In genomic region chr14:59009534-59009933, GRCm38 (mm10) we compare ENCODE assay signal across 24 mouse cellular contexts.
DNase-seq lines count a peak whose midpoint lies in the region; ATAC-seq and TF ChIP-seq lines count a peak whose summit lies in the region.
"Had no signal": no experiment of that assay in that cellular context is flagged by ENCODE, and none has a peak within 500 bp of the region (broad histone marks: within the 10 kb centered on the region; RNA-seq: fewer than 3 reads in every experiment).

No protein-coding gene starts in this region.

- H3K36me3 ChIP-seq in CH12.LX (replicated peaks in 1 of 2; ENCODE audit: control insufficient read depth in 1 of 2, insufficient read depth in 1 of 2, low read length in 1 of 2), result no peaks in the 10 kb centered on the region
- no peaks in the 10 kb centered on the region for H3K36me3 ChIP-seq in ES-E14 (ENCODE audit: control insufficient read depth, insufficient read depth, low read length, poor library complexity, severe bottlenecking)
- no peaks in the 10 kb centered on the region for H3K36me3 ChIP-seq in MEL (ENCODE audit: control insufficient read depth in 1 of 2, insufficient read depth in 2 of 2, low read length in 2 of 2)
- no peaks in the 10 kb centered on the region for H3K36me3 ChIP-seq in intestine, postnatal 0 days (ENCODE audit: control insufficient read depth, insufficient read depth)
- H3K36me3 ChIP-seq: G1E had no signal

- H3K27me3 ChIP-seq in CH12.LX (replicated peaks) (no peaks in the 10 kb centered on the region), MEL (ENCODE audit: control insufficient read depth in 1 of 2, insufficient read depth in 2 of 2, low read length in 2 of 2) (no peaks in the 10 kb centered on the region; a peak in 1 of 4 replicates)
- no peaks in the 10 kb centered on the region for H3K27me3 ChIP-seq in intestine, postnatal 0 days (replicated peaks; ENCODE audit: control insufficient read depth, insufficient read depth, low read length)

- no peak for TF ChIP-seq POLR2A in CH12.LX (IDR thresholded peaks at IDR 0.05; ENCODE audit: low read depth, low read length)
- TF ChIP-seq POLR2A in MEL (IDR thresholded peaks at IDR 0.05; ENCODE audit: control insufficient read depth in 1 of 2, insufficient read depth in 1 of 2, low read depth in 1 of 2, low read length in 2 of 2, poor library complexity in 1 of 2), result no peak

- ATAC-seq in intestine, postnatal 0 days, result no peak
- ATAC-seq: activated CD4-positive, CD25-positive, alpha-beta regulatory T cell, adult 4 months; CD4-positive, CD25-positive, alpha-beta regulatory T cell, adult 4 months; Patski had no signal

- dilution Hi-C loops in CH12.LX (cut with MboI; ENCODE audit: extremely low pct_ligation_motif_present, extremely low pct_unique_long_range_greater_than_20kb, low sequenced_read_pairs), result no loop called here

- H3K79me2 ChIP-seq in CH12.LX (replicated peaks; ENCODE audit: control insufficient read depth, extremely low read depth, insufficient read depth, poor library complexity, severe bottlenecking) (no peaks in the 10 kb centered on the region), MEL (ENCODE audit: control insufficient read depth, insufficient read depth, low read length, poor library complexity) (no peaks in the 10 kb centered on the region)

- peaks cover 0 to 2% of the 10 kb centered on the region in 2 experiments; a peak in 1 of 4 replicates for H3K4me1 ChIP-seq in CH12.LX (ENCODE audit: control insufficient read depth in 1 of 2, insufficient read depth in 2 of 2)
- no peaks in the 10 kb centered on the region for H3K4me1 ChIP-seq in ES-E14 (ENCODE audit: control insufficient read depth in 2 of 2, insufficient read depth in 2 of 2, low read length in 2 of 2, poor library complexity in 1 of 2)
- H3K4me1 ChIP-seq in MEL (ENCODE audit: control insufficient read depth in 1 of 2, insufficient read depth in 2 of 2, low read length in 2 of 2), result no peaks in the 10 kb centered on the region
- no peaks in the 10 kb centered on the region for H3K4me1 ChIP-seq in intestine, postnatal 0 days (replicated peaks; ENCODE audit: control insufficient read depth, insufficient read depth, low read length)

- no peak for DNase-seq in CH12.LX (ENCODE audit: extremely low read depth)
- no peak for DNase-seq in ES-E14 (ENCODE audit: low read depth, low spot score)
- DNase-seq in MEL (ENCODE audit: low read depth, low spot score), result no peak
- DNase-seq in induced T-regulatory cell, adult 2 months (ENCODE audit: low read depth), result peak; percentile 0
- DNase-seq in adrenal gland, adult 8-10 months, result no peak
- no peak for DNase-seq in left cerebral cortex, postnatal 4 days
- no peak for DNase-seq in embryo, embryonic 10 days (ENCODE audit: low spot score)
- DNase-seq: adrenal gland, adult 2 months; adrenal gland, postnatal 10 days; adrenal gland, postnatal 14 days; adrenal gland, postnatal 25 days; adrenal gland, postnatal 36 days; B cell, adult 2 months; cerebellum, adult 11 months; cerebellum, adult 11-12 months; cerebellum, adult 18-20 months; cerebellum, adult 2 months; cerebellum, adult 8-10 months; cerebellum, adult 9-10 months had no signal

- in situ Hi-C loops in CH12.LX (cut with MboI; ENCODE audit: low pct_ligation_motif_present, low pct_unique_long_range_greater_than_20kb, low sequenced_read_pairs), result no loop called here
- in situ Hi-C loops in ES-E14 (cut with MboI; ENCODE audit: low sequenced_read_pairs in 2 of 2, unreplicated experiment in 2 of 2), result no loop called here

- H3K4me2 ChIP-seq in CH12.LX (ENCODE audit: insufficient read depth, low read depth, poor library complexity, severe bottlenecking), result no peak overlapping the region
- H3K4me2 ChIP-seq in intestine, postnatal 0 days (replicated peaks; ENCODE audit: low read depth), result no peak overlapping the region

- H3K9ac ChIP-seq in CH12.LX (ENCODE audit: insufficient read depth, low read depth), result no peak overlapping the region
- H3K9ac ChIP-seq in ES-E14 (ENCODE audit: insufficient read depth, low read depth, low read length, poor library complexity, severe bottlenecking), result no peak overlapping the region
- H3K9ac ChIP-seq in MEL (ENCODE audit: control insufficient read depth, low read depth, low read length, poor library complexity, severe bottlenecking), result no peak overlapping the region
- H3K9ac ChIP-seq in intestine, postnatal 0 days (ENCODE audit: low read depth, low read length), result no peak overlapping the region

- H3K27ac ChIP-seq in CH12.LX (ENCODE audit: insufficient read depth, low read depth) (no peak overlapping the region), ES-E14 (ENCODE audit: insufficient read depth, low read depth, low read length, poor library complexity, severe bottlenecking) (no peak overlapping the region), MEL (ENCODE audit: control insufficient read depth, low read depth, low read length) (no peak overlapping the region)
- no peak overlapping the region for H3K27ac ChIP-seq in intestine, postnatal 0 days (ENCODE audit: low read depth, low read length)

- no peak for TF ChIP-seq CTCF in CH12.LX (conservative IDR thresholded peaks at IDR 0.05 in 1 of 2, IDR thresholded peaks at IDR 0.05 in 1 of 2; ENCODE audit: low read depth in 2 of 2, low read length in 2 of 2)
- no peak for TF ChIP-seq CTCF in MEL (IDR thresholded peaks at IDR 0.05 in 2 of 3, conservative IDR thresholded peaks at IDR 0.05 in 1 of 3; ENCODE audit: control insufficient read depth in 1 of 3, insufficient read depth in 1 of 3, low read depth in 2 of 3, low read length in 3 of 3, poor library complexity in 1 of 3, severe bottlenecking in 1 of 3)
- TF ChIP-seq CTCF in intestine, postnatal 0 days (IDR thresholded peaks at IDR 0.05; ENCODE audit: low read depth), result no peak

- intact Hi-C loops in left cerebral cortex, postnatal 4 days (cut with DNase I), result no loop called here

- TF ChIP-seq RAD21 in CH12.LX (IDR thresholded peaks at IDR 0.05; ENCODE audit: low read depth, low read length), result no peak
- TF ChIP-seq RAD21 in MEL (IDR thresholded peaks at IDR 0.05; ENCODE audit: low read depth, low read length), result no peak

- WGBS in intestine, postnatal 0 days, result 87% methylated on average over 3 of the region's 3 CpGs

- H3K9me3 ChIP-seq in CH12.LX (replicated peaks; ENCODE audit: low read length), result no peaks in the 10 kb centered on the region
- no peaks in the 10 kb centered on the region for H3K9me3 ChIP-seq in ES-E14 (ENCODE audit: control insufficient read depth, insufficient read depth, low read depth, low read length)
- H3K9me3 ChIP-seq in MEL (replicated peaks; ENCODE audit: insufficient read depth, low read length), result no peaks in the 10 kb centered on the region
- no peaks in the 10 kb centered on the region for H3K9me3 ChIP-seq in intestine, postnatal 0 days (ENCODE audit: control insufficient read depth)

- no peak overlapping the region for H3K4me3 ChIP-seq in CH12.LX (replicated peaks in 1 of 3; ENCODE audit: low read depth in 2 of 3, low read length in 2 of 3, poor library complexity in 1 of 3)
- H3K4me3 ChIP-seq in ES-E14 (ENCODE audit: insufficient read depth in 1 of 2, low read depth in 1 of 2, low read length in 2 of 2, poor library complexity in 1 of 2, severe bottlenecking in 1 of 2), result no peak overlapping the region
- H3K4me3 ChIP-seq in MEL (ENCODE audit: control insufficient read depth in 1 of 2, insufficient read depth in 1 of 2, low read depth in 2 of 2, low read length in 2 of 2), result no peak overlapping the region
- no peak overlapping the region for H3K4me3 ChIP-seq in intestine, postnatal 0 days (ENCODE audit: low read depth, low read length)

- TF ChIP-seq EP300 in CH12.LX (IDR thresholded peaks at IDR 0.05; ENCODE audit: low read length), result no peak
- TF ChIP-seq EP300 in MEL (IDR thresholded peaks at IDR 0.05; ENCODE audit: low read depth in 1 of 2, low read length in 2 of 2), result no peak

TF ChIP-seq in CH12.LX, 34 proteins besides CTCF, POLR2A, EP300 and RAD21:
- peak; percentile 99 for TF ChIP-seq MAFK (IDR thresholded peaks at IDR 0.05; ENCODE audit: insufficient replicate concordance, low read length)
- no peak for TF ChIP-seq MEF2A (IDR thresholded peaks at IDR 0.05; ENCODE audit: borderline replicate concordance, low read depth, low read length)

TF ChIP-seq in ES-E14, 5 proteins besides CTCF, POLR2A, EP300 and RAD21:
- TF ChIP-seq ZC3H11A (IDR thresholded peaks at IDR 0.05; ENCODE audit: borderline replicate concordance, low read depth, low read length) (no peak), MAFK (IDR thresholded peaks at IDR 0.05; ENCODE audit: insufficient read depth, low read depth, low read length) (peak; percentile 98)

TF ChIP-seq in MEL, 35 proteins besides CTCF, POLR2A, EP300 and RAD21:
- TF ChIP-seq ZC3H11A (IDR thresholded peaks at IDR 0.05; ENCODE audit: low read depth, low read length) (no peak), MAZ (IDR thresholded peaks at IDR 0.05; ENCODE audit: low read depth, low read length) (no peak), POLR2AphosphoS5 (IDR thresholded peaks at IDR 0.05; ENCODE audit: borderline replicate concordance, low read depth, low read length) (no peak), MAFK (IDR thresholded peaks at IDR 0.05; ENCODE audit: borderline replicate concordance, low read depth, low read length) (peak; percentile 74; the same call in 1 of the 2 replicates), TCF12 (IDR thresholded peaks at IDR 0.05; ENCODE audit: low read depth, low read length) (no peak), TAL1 (IDR thresholded peaks at IDR 0.05; ENCODE audit: low read length) (no peak), GATA1 (IDR thresholded peaks at IDR 0.05; ENCODE audit: low read depth, low read length) (no peak)

Comparison
In these comparisons a context has a peak if more than half of its experiments do, and no peak if none do; other contexts are left out.
1. Of the 35 proteins assayed by ChIP-seq in both MEL and CH12.LX: peak only in MEL: none; only in CH12.LX: none; in both: MAFK; in neither: 34.